Mouse (Mus musculus) liver, embryonic 14.5 days (tissue): ENCODE data around the gene Fbln1.

Experiments used
- CTCF ChIP-seq: IDR thresholded peaks from 2 replicates; pipeline ENCODE4 v1.5.1; 2016; ENCODE audit warnings: antibody characterized with exemption, low read depth, control low read depth
- EP300 ChIP-seq: IDR thresholded peaks from 2 replicates; pipeline ENCODE4 v1.6.1; 2016; ENCODE audit warnings: antibody characterized with exemption, low read depth

- no peak for TF ChIP-seq EP300
- no peak for TF ChIP-seq CTCF
These were observed 76.3 kb downstream of the Fbln1 start for GRCm38 (mm10) chr15:85282021-85282420.
